Mouse (Mus musculus) sigmoid colon, adult 10 weeks (tissue): ENCODE data around the gene Gm21972. TPM values are rescaled to one million over a fixed set of nuclear protein-coding genes. Genes with fewer than 3 reads are reported as not detected.

Experiments used
- polyA plus RNA-seq: library from polyadenylated mRNA; stranded (reverse); fragments of 350-450 nt; fragmentation: Illumina TruSeq; extraction: RNeasy Lipid Tissue Mini Kit (QIAGEN cat#74804); gene quantifications from one replicate; pipeline ENCODE4 v1.2.3, GENCODE M21; 2014; ENCODE audit warnings: low read depth, low replicate concordance

Gene Gm21972
- not detected for polyA plus RNA-seq

GRCm38 (mm10) chr1:86133337-86133736, at the start of gene Gm21972:
TSS of gene Gm21972 (plus strand) at chr1:86133637.

GRCm38 (mm10) chr1:86111779-86112178, 21.7 kb upstream of the Gm21972 start, which contains the start of gene Htr2b:
TSS of gene Htr2b (minus strand) at chr1:86111970.

GRCm38 (mm10) chr1:86154133-86154823, 20.8 kb downstream of the Gm21972 start, which contains the start of gene Armc9:
TSS of gene Armc9 (plus strand) at chr1:86154780.

Other genes starting within 250 kb of the Gm21972 start
- gene Itm2c, start 239.4 kb upstream of the Gm21972 start, polyA plus RNA-seq = 2.4 TPM
- not detected for gene 4933407L21Rik, start 205.2 kb upstream of the Gm21972 start, polyA plus RNA-seq
- 1.3 TPM for gene Gpr55, start 172.6 kb upstream of the Gm21972 start, polyA plus RNA-seq
- gene Spata3, start 116.8 kb upstream of the Gm21972 start, polyA plus RNA-seq = not detected
- 24.4 TPM for gene 2810459M11Rik, start 87.8 kb upstream of the Gm21972 start, polyA plus RNA-seq
- gene Psmd1, start 69.2 kb upstream of the Gm21972 start, polyA plus RNA-seq = 116 TPM
- gene Htr2b, start 21.7 kb upstream of the Gm21972 start, polyA plus RNA-seq = 3.8 TPM
- gene Armc9, start 21.1 kb downstream of the Gm21972 start, polyA plus RNA-seq = 7.4 TPM
- gene B3gnt7, start 169.2 kb downstream of the Gm21972 start, polyA plus RNA-seq = 53.5 TPM
- 363 TPM for gene Ncl, start 225.8 kb downstream of the Gm21972 start, polyA plus RNA-seq